Mouse (Mus musculus) urinary bladder, postnatal 10 days (tissue): Measurements from ENCODE around the gene Esf1.
"Not testable (repeated sequence)": the region's sequence is repeated elsewhere in the genome, so short reads cannot be mapped to it uniquely, and the experiment has no call there.

Source experiments
- DNase-seq: peaks from one replicate; pipeline ENCODE4 v3.0.0; 2022; ENCODE audit warnings: low spot score

Esf1 gene

GRCm38 (mm10) chr2:140096034-140096433, 74.3 kb downstream of the Esf1 start:
- no peak for DNase-seq

GRCm38 (mm10) chr2:140093433-140093832, 76.9 kb downstream of the Esf1 start:
- DNase-seq: no peak

GRCm38 (mm10) chr2:140084245-140084644, 86.1 kb downstream of the Esf1 start:
- no peak for DNase-seq

- DNase-seq: no peak
Measured at GRCm38 (mm10) chr2:140080747-140081577, 89.4 kb downstream of the Esf1 start.

- not testable (repeated sequence) for DNase-seq
Measured at GRCm38 (mm10) chr2:140079284-140079683, 91.1 kb downstream of the Esf1 start.

- DNase-seq: no peak
Measured at GRCm38 (mm10) chr2:140078600-140079280, 91.6 kb downstream of the Esf1 start.

GRCm38 (mm10) chr2:140077476-140077875, 92.9 kb downstream of the Esf1 start:
- DNase-seq: no peak

- DNase-seq: no peak
Measured at GRCm38 (mm10) chr2:140075150-140075549, 95.2 kb downstream of the Esf1 start.
